Mouse (Mus musculus) fibroblast of lung, adult 2 months (primary cell): ENCODE measurements around the gene Eif1ad.
"Not testable (repeated sequence)": the region's sequence is repeated elsewhere in the genome, so short reads cannot be mapped to it uniquely, and the experiment has no call there.

Experiments used
- DNase-seq: peaks from one replicate; pipeline ENCODE4 v3.0.0-alpha.2; 2011; ENCODE audit warnings: low read depth

The Eif1ad gene

GRCm38 (mm10) chr19:5366175-5367052 lies at the start of gene Eif1ad:
Eif1ad (plus strand) TSS chr19:5366741.
- DNase-seq: peak; percentile 84

DNA sequence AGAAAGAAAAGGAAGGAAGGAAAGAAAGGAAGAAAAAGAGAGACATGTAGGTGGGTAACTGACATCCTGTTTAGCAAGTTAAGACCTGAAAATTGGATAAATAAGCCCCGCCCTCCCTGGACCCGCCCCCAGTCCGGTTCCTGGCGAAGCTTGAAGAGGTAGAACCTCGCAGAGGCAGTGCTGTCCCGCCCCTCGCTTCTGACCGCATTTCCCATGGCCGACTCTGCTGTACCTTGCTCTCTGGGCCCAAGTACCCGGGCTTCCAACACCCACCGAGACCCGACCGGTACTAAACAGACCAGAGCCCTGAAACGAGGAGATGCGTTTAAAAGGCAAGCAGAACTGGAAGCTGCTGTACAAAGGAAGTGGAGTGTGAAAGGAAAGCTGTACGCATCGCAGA lies 42.7 kb upstream of the Eif1ad start:
- no peak for DNase-seq

DNA sequence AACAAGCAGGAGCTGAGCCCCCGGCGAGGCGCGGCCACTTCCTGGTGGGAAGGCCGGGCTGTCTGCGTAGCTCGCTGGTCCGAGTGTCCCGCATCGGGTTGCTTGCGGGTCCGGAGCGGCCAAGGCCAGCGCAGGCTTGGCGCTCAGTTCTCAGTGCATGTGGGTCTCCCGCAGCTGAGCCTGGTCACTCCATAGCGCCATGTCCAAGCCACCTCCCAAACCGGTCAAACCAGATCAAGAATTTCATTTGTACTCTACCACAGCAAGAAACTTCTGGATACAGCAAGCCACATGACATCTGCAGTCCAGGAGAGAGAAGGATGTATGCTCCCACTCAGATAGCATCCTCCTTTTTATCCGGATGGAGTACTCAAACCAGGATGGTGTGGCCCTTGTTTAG lies 38.6 kb upstream of the Eif1ad start:
- no peak for DNase-seq

DNA sequence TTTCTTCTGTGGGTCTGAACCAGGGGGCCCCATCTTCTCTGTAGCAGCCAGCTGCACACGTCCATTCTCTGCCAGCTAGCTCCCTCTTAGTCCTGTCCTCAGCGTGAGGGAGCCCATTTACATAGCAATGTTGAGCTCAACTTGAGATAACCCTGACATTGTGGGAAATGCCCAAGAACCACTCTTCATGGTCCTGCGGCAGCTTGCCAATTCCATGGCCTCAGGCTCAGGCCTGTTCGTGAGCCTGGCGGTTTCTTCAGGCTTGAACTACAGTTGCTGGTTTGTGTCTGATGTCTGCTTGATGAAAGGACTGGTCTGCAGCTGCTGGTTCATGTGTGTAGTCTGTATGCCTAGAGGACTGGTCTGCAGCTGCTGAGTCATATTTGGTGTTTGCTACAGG lies 31.8 kb upstream of the Eif1ad start:
- DNase-seq: no peak

- DNase-seq: no peak
Measured at GRCm38 (mm10) chr19:5335441-5335840, 31.1 kb upstream of the Eif1ad start, which contains the start of gene Catsper1. Catsper1 (plus strand) TSS chr19:5335741.

DNA sequence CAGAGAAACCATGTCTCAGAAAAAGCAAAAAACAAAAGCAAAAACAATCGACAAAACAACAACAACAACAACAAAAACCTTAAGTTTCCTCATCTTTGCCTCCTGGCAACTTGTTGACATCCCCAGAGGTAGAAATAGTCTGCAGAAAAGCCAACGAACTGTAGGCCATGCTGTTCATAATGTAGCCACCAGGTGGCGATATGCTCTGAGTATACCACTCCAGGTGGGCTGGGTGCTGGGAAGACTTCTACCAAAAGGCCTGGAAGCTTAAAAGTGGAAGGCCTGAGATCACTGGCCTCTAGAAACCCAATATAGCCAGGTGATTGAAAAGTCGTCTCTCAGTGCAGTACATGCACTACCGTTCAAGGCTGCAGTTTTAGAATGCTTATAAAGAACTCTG lies 28.6 kb upstream of the Eif1ad start:
- peak; percentile 56 for DNase-seq

DNA sequence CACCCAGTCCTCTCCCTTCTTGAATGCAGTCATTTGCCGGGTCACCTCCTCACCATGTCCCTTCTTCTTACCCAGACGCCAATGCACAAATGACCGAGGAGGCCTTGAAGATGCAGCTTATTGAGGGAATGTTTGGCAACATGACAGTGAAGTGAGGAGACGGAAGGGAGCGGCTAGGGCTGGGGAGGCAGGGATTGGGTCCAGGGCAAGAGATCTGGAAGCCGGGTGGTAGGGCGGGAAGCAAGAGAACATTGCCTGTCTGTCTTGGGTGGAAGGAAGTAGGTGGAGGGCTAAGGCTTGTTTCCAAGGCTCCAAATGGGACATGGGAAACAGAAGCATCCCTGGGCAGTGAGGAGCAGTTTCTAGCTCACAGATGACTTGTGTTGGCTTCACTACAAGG lies 25.2 kb upstream of the Eif1ad start:
- DNase-seq: no peak

DNA sequence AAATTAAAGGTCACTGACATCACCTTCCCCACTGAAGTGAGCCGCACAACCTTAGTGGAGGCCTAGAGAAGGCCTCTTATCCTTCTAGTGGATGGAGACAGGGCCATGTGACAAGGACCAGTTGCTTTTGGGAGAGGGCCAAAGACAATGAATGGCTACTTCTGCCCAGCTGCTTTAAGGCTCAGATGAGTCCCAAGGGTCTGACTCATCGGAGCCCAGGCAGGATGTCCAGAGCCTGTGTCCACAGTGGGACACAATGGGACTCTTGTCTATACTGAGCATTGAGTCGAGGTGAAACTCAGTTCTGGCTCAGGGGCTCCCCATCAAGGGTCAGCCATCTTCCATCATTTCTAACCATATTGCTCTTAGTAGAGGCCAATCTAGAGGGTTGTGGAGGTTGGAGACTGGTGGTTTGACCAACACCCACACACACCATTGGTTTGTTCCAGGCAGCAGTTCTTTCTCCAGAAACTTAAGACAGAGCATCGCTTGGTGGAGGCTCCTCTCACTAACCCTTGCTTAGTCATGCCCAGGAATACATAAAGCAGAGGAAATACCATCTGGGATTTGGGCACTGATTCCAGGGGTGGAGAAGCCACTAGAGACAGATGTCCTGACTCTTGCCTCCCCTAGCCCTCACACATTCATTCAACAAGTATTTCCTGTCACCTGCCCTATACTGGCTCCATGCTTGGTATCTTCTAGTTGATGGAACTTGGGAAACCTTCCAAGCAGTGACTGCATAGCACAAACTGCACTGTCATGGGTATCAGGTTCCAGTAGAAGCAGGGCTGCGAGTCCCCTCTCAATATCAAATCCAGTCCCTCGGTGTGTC lies 21.0 kb upstream of the Eif1ad start:
- peak; percentile 66 for DNase-seq

DNA sequence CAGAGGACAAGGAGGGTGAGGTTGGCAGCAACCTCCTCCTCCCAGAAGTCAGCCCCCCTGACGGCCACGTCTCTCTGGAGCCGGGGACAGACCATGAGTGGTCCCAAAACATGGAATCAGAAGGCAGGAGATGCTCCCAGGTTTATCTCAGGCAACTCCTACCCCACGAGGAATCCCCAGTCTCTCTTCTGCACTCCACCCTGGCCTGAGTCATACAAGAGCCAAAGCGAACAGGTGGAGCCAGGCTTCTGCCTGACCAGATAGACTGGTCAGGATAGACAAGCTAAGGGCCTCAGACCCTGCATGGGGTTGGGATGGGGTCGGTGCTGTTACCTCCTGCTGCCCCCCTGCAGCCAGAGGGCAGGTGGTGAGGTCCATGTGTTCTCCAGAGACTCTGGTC lies 18.5 kb upstream of the Eif1ad start:
- DNase-seq: no peak

DNA sequence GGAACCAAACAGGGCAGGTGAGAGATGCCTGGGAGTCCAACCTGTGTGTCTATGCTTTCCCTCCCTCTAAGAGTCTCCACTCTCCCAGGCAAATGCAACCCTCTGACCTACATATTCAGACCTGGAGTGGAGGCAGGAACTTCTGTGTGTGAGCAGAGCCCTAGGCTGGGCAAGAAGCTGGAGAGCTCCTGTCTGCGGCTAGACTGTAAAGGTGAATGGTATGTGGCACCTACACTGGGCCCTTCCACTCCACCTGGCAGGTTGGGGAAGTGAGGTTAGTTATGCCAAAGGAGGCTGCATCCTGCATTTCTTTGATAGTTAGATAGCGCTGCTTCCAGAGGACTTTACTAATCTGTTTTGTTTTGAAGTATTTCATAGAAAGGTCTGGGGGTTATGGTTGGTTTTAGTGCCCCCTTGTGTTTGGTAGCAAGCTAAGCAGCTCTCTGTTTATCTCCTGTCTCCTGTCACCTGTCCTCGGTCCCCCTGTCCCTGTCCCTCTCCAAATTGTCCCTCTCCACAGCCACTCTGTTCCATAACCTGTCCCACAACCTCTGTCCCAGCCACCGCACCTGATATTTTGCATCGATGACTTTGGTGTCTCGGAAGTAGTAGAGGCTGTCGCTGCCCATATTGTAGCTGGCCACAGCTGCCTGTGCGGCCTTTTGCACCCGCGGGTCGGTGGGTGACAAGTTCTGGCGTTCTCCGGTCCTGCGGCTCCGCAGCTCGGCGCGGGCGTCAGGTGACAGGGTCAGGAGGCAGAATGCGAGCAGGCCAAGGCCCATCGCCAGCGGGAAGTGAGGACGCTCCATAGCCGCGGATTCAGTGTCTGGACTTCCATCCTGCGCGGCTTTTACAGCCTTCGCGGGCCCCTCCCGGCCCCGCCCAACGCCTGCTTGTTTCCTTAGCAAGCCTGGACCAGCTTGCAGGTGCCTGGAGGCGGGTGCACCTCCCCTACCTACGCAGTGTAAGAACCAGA lies 17.7 kb upstream of the Eif1ad start:
- DNase-seq: no peak

- not testable (repeated sequence) for DNase-seq
Measured at GRCm38 (mm10) chr19:5349502-5349873, 17.1 kb upstream of the Eif1ad start, which contains the start of gene Cst6. Cst6 (minus strand) TSS chr19:5349574.

DNA sequence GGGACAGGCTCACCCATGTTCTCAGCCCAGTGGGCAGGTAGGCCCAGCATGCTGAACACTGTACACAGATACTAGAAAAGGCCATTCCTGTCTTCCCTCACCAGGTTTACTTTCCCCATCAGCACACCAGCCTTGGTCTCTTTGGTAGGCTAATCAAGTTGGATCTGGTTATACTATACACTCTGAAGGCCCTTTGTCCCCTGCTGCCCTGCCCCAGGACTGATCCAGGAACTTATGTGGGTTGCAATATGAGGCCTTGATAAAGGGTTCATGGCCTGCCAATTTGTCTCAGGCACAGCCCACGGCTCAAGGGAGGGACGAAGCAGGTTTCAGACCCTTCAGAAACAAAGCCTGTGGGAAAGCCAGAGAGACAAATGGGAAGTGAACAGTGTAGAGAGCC lies 12.9 kb upstream of the Eif1ad start:
- no peak for DNase-seq

DNA sequence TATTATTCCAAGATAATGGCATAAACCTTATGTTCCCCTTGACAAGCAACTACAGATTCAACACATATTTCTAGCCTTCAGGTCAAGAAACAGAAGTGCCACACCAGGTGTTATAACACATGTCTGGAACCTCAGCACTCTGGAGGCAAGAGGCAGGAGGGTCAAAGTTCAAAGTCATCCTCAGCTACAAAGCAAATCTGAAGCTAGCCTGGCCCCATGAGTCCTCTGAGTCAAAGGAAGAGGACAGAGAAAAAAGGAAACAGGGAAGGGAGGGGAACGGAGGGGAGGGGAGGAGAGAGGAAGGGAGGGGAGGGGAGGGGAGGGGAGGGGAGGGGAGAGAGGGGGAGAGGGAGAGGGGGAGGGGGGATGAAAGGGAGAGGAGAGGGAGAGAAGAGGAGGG lies 10.5 kb upstream of the Eif1ad start:
- DNase-seq: no peak

- DNase-seq: no peak
Measured at GRCm38 (mm10) chr19:5362186-5362585, 4.4 kb upstream of the Eif1ad start.

GRCm38 (mm10) chr19:5364124-5364523 lies 2.4 kb upstream of the Eif1ad start:
- DNase-seq: no peak

DNA sequence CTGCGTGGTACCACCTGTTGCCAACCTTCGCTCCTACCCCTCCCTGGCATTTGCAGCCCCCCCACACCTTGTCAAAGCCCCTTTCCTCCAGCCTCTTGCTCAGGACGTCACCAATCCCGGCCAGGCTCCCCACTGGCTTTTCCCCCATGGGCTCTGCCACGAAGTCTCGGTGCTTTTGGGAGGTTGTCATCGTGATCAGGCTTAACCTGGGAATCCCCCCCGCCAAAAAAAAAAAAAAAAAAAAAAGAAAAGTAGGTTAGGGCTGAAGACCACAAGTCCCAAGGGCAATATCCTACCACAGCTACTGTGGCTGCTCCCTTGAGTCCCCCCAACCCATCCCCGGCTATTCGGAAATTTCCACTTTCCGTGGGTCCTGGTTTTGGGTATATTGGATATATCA lies 790 bp upstream of the Eif1ad start:
- no peak for DNase-seq

GRCm38 (mm10) chr19:5367053-5367359 lies 465 bp downstream of the Eif1ad start, which contains the start of gene Banf1:
Banf1 (minus strand) TSS chr19:5367168.
- DNase-seq: no peak

GRCm38 (mm10) chr19:5367455-5367854 lies 914 bp downstream of the Eif1ad start:
- DNase-seq: no peak

DNA sequence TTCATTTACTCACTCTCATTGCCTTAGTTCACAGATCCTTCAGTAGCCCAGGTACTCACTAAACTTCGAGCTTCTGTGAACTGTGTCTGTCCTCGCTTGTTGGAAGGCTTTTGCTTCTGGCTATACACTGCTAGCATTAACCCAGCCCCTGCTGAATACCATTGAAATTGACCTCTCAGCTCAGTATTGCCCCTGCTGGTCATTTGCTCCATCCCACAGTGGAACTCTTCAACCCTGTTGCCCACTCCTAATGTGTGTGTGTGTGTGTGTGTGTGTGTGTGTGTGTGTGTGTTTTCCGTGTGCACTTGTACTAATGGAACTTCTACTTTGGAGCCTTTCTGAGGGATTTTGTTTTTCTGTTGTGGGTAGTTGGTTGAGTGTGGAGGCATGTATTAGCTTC lies 4.4 kb downstream of the Eif1ad start:
- no peak for DNase-seq

GRCm38 (mm10) chr19:5372724-5373123 lies 6.2 kb downstream of the Eif1ad start:
- DNase-seq: no peak

- no peak for DNase-seq
Measured at GRCm38 (mm10) chr19:5374177-5374576, 7.6 kb downstream of the Eif1ad start.

DNA sequence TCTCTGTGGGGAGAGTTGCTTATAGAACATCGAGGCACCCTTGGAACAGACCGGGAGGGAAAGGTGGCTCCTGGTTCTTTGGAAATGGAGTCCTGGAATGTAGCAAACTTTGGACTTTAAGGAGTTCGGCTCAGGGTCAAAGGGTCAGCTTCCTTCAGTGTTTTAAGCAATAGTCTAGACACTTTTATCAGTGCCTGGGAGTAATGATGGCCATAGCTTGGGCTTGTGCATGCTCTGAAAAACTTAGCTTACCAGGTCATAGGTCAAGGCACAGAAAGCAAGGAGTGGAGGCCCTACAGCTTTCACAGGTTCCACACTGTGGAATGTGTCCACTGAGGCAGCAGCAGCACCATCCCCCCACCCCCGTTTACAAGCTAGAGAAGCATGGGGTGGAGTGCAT lies 8.2 kb downstream of the Eif1ad start:
- no peak for DNase-seq
